Mouse (Mus musculus) kidney, adult 2 months (tissue): ENCODE measurements around the gene Mss51.

Source experiments
- CTCF ChIP-seq: fragments of 200-500 bp; conservative IDR thresholded peaks from 2 replicates; pipeline ENCODE4 v1.5.1; 2011; ENCODE audit warnings: low read depth, mild to moderate bottlenecking, control low read depth, low read length, moderate library complexity, mixed read lengths; ENCODE audit not compliant: insufficient read depth, insufficient read length
- POLR2A ChIP-seq: fragments of 200-500 bp; IDR thresholded peaks from one replicate; pipeline ENCODE4 v1.6.1; 2011; ENCODE audit warnings: low read depth, low read length, control low read depth

DNA sequence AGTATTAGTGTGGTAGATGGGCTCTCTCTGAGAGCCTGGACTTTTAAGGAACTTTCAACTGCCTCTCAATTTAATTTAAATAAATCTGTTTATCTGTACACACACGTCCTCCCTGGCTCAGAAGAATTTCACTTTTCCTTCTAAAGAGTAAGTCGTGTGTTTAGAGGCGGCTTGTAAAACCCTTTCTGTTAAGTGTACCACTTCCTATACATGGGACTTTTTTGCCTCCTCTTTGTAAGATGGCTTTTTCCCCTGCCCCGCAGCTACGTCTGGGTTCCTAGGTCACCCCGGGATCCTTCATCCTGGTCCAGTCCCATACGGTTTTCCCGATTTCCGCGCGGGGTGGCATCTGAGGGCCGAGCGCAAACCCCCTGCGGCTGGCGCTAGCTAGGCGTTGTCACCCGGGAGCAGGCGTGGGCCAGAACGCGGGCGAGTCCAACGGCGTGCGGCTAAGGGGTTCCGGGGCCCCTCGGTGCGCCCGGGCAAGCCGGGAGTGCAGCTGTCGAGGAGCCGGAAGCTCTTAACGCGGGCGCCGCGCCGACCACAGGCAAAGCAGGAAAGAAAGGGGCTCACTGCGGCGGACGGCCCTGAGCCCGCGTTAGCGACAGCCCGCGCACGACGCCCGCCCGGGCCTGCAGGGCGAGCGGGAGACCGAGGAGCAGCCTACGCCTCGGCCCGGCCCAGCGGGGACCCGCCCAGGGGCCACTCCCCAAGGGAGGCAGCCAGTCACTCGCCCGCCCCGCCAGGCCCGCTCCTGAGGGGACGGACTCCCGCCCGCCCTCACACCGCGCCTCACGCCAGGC is 49.0 kb upstream of the Mss51 start:
- no peak for TF ChIP-seq CTCF
- no peak for TF ChIP-seq POLR2A
